20 mouse cellular contexts compared by ENCODE assay signal in the genomic region with DNA sequence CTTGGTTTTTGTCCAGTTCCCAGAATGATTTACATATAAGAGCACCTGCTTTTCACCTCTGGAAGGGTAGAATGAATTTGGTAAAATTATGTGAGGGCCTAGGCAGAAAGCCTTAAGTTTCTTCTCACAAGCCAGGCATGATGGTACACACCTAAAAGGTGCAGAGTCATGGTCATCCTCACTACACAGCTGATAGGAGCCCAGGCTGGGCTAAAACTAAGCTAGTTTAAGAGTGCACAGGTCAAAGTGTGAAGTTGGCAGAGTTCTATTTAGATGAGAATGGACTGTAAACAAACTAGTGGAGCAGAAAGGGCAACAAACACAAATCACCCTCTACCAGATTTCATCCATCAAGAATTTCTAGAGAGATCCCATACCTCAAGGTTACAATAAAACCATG.
"Had no signal": no experiment of that assay in that cellular context is flagged by ENCODE, and none has a peak within 500 bp of the region (broad histone marks: within the 10 kb centered on the region; RNA-seq: fewer than 3 reads in every experiment).

No protein-coding gene starts in this region.

- H3K4me2 ChIP-seq: limb, embryonic 13.5 days; lung, embryonic 14.5 days; midbrain, embryonic 13.5 days; neural tube, embryonic 13.5 days had no signal

- H3K9me3 ChIP-seq: limb, embryonic 10.5 days; limb, embryonic 13.5 days; megakaryocyte, embryonic 14.5 days; midbrain, embryonic 10.5 days; midbrain, embryonic 13.5 days; neural tube, embryonic 13.5 days had no signal

- H3K4me1 ChIP-seq: limb, embryonic 10.5 days; limb, embryonic 13.5 days; midbrain, embryonic 10.5 days; midbrain, embryonic 13.5 days; neural tube, embryonic 13.5 days had no signal

- H3K27me3 ChIP-seq: limb, embryonic 13.5 days; megakaryocyte, embryonic 14.5 days; midbrain, embryonic 13.5 days; neural tube, embryonic 13.5 days had no signal

- H3K4me3 ChIP-seq: layer of hippocampus, adult 2 months; limb, embryonic 10.5 days; limb, embryonic 13.5 days; megakaryocyte, embryonic 14.5 days; midbrain, embryonic 10.5 days; midbrain, embryonic 13.5 days; myocyte; neural tube, embryonic 13.5 days had no signal

- ATAC-seq: inflammation-experienced regulatory T-cells, adult 6 months; intestine, embryonic 16.5 days; lung, postnatal 0 days; midbrain, embryonic 13.5 days; midbrain, embryonic 16.5 days had no signal

- H3K9ac ChIP-seq: limb, embryonic 13.5 days; liver, embryonic 14.5 days; lung, embryonic 14.5 days; midbrain, embryonic 13.5 days; neural tube, embryonic 13.5 days had no signal

- H3K27ac ChIP-seq: kidney, postnatal 0 days; layer of hippocampus, adult 2 months; limb, embryonic 10.5 days; limb, embryonic 13.5 days; liver, embryonic 14.5 days; midbrain, embryonic 10.5 days; midbrain, embryonic 13.5 days; neural tube, embryonic 13.5 days had no signal

- DNase-seq: layer of hippocampus, adult 9-11 months; lung, embryonic 14.5 days; lung, postnatal 36 days; right cerebral cortex, postnatal 25 days; thymus, adult 18-20 months; thymus, postnatal 36 days had no signal
